Mouse (Mus musculus): Measurements from ENCODE around the gene Phlpp1. TPM values are rescaled to one million over a fixed set of nuclear protein-coding genes. Genes with fewer than 3 reads are reported as not detected.
"Not testable (repeated sequence)": the region's sequence is repeated elsewhere in the genome, so short reads cannot be mapped to it uniquely, and the experiment has no call there.

Gene Phlpp1
- polyA plus RNA-seq, 1 experiment from 2014 or later: 8.0 TPM

- H3K27me3 ChIP-seq: no peaks in the 10 kb centered on the region
- no peaks in the 10 kb centered on the region for H3K4me1 ChIP-seq
- ATAC-seq: no peak
- 92% methylated on average over 2 of the region's 2 CpGs for WGBS
- H3K27ac ChIP-seq: no peak overlapping the region
- peaks cover 8% of the 10 kb centered on the region; the same call in 1 of the 2 replicates for H3K36me3 ChIP-seq (ENCODE audit: poor library complexity, severe bottlenecking)
- H3K9me3 ChIP-seq (replicated peaks): no peaks in the 10 kb centered on the region
- no peak overlapping the region for H3K4me3 ChIP-seq
- no peak overlapping the region for H3K9ac ChIP-seq
- no peak overlapping the region for H3K4me2 ChIP-seq
Measured at GRCm38 (mm10) chr1:106289580-106289979, 118.0 kb downstream of the Phlpp1 start.

- Histone ChIP-seq H3K4me3 (no peak overlapping the region), H3K27ac (no peak overlapping the region), H3K4me2 (no peak overlapping the region), H3K36me3 (ENCODE audit: poor library complexity, severe bottlenecking) (no peaks in the 10 kb centered on the region), H3K27me3 (no peaks in the 10 kb centered on the region), H3K9me3 (replicated peaks) (no peaks in the 10 kb centered on the region), H3K9ac (no peak overlapping the region), H3K4me1 (no peaks in the 10 kb centered on the region)
- WGBS: 96% methylated on average over 3 of the region's 3 CpGs
- no peak for ATAC-seq
Measured at GRCm38 (mm10) chr1:106309394-106310039, 138.0 kb downstream of the Phlpp1 start.

- no peak for ATAC-seq
- Histone ChIP-seq H3K4me1 (no peaks in the 10 kb centered on the region), H3K36me3 (ENCODE audit: poor library complexity, severe bottlenecking) (no peaks in the 10 kb centered on the region), H3K27me3 (no peaks in the 10 kb centered on the region), H3K9ac (no peak overlapping the region), H3K4me2 (no peak overlapping the region), H3K4me3 (no peak overlapping the region), H3K27ac (no peak overlapping the region), H3K9me3 (replicated peaks) (no peaks in the 10 kb centered on the region)
- WGBS: 82% methylated on average over 2 of the region's 2 CpGs
Measured at GRCm38 (mm10) chr1:106310285-106310684, 138.7 kb downstream of the Phlpp1 start.

- not testable (repeated sequence) for H3K9ac ChIP-seq; H3K4me1 ChIP-seq; H3K9me3 ChIP-seq (replicated peaks); H3K27me3 ChIP-seq; H3K27ac ChIP-seq; H3K4me2 ChIP-seq; ATAC-seq; H3K36me3 ChIP-seq (ENCODE audit: poor library complexity, severe bottlenecking); H3K4me3 ChIP-seq
- WGBS: 87% methylated on average over 2 of the region's 2 CpGs
Measured at GRCm38 (mm10) chr1:106311830-106312229, 140.3 kb downstream of the Phlpp1 start.

GRCm38 (mm10) chr1:106314476-106314875 is 142.9 kb downstream of the Phlpp1 start:
- ATAC-seq: no peak
- no peaks in the 10 kb centered on the region for H3K9me3 ChIP-seq (replicated peaks)
- WGBS: 88% methylated on average over 4 of the region's 4 CpGs

GRCm38 (mm10) chr1:106316641-106317304 is 145.2 kb downstream of the Phlpp1 start:
- no peak for ATAC-seq

More at GRCm38 (mm10) chr1:106314476-106314875, 142.9 kb downstream of the Phlpp1 start:
- Histone ChIP-seq H3K27ac (no peak overlapping the region), H3K4me2 (no peak overlapping the region), H3K27me3 (no peaks in the 10 kb centered on the region), H3K36me3 (ENCODE audit: poor library complexity, severe bottlenecking) (peaks cover 9% of the 10 kb centered on the region), H3K4me3 (no peak overlapping the region), H3K4me1 (no peaks in the 10 kb centered on the region), H3K9ac (no peak overlapping the region)

GRCm38 (mm10) chr1:106318341-106318740 is 146.8 kb downstream of the Phlpp1 start:
- no peaks in the 10 kb centered on the region for H3K4me1 ChIP-seq
- H3K9me3 ChIP-seq (replicated peaks): no peaks in the 10 kb centered on the region
- H3K27ac ChIP-seq: no peak overlapping the region
- H3K9ac ChIP-seq: no peak overlapping the region
- H3K4me2 ChIP-seq: no peak overlapping the region
- 84% methylated on average over 5 of the region's 5 CpGs for WGBS
- H3K27me3 ChIP-seq: no peaks in the 10 kb centered on the region
- ATAC-seq: no peak
- H3K36me3 ChIP-seq (ENCODE audit: poor library complexity, severe bottlenecking): peaks cover 13% of the 10 kb centered on the region
- no peak overlapping the region for H3K4me3 ChIP-seq

More at GRCm38 (mm10) chr1:106316641-106317304, 145.2 kb downstream of the Phlpp1 start:
- Histone ChIP-seq H3K27ac (no peak overlapping the region), H3K9me3 (replicated peaks) (no peaks in the 10 kb centered on the region), H3K4me2 (no peak overlapping the region), H3K36me3 (ENCODE audit: poor library complexity, severe bottlenecking) (peaks cover 13% of the 10 kb centered on the region), H3K4me1 (no peaks in the 10 kb centered on the region), H3K27me3 (no peaks in the 10 kb centered on the region), H3K9ac (no peak overlapping the region), H3K4me3 (no peak overlapping the region)
- WGBS: 82% methylated on average over 4 of the region's 4 CpGs

GRCm38 (mm10) chr1:106320583-106320982 is 149.0 kb downstream of the Phlpp1 start:
- Histone ChIP-seq H3K4me3 (no peak overlapping the region), H3K4me1 (no peaks in the 10 kb centered on the region), H3K36me3 (ENCODE audit: poor library complexity, severe bottlenecking) (peaks cover 13% of the 10 kb centered on the region), H3K9me3 (replicated peaks) (no peaks in the 10 kb centered on the region), H3K27me3 (no peaks in the 10 kb centered on the region), H3K27ac (no peak overlapping the region), H3K9ac (no peak overlapping the region), H3K4me2 (no peak overlapping the region)
- WGBS: 84% methylated on average over 1 of the region's 1 CpGs
- no peak for ATAC-seq

- H3K4me1 ChIP-seq: no peaks in the 10 kb centered on the region
- 93% methylated on average over 8 of the region's 8 CpGs for WGBS
Measured at GRCm38 (mm10) chr1:106321432-106322126, 150.0 kb downstream of the Phlpp1 start.

GRCm38 (mm10) chr1:106326691-106327090 is 155.1 kb downstream of the Phlpp1 start:
- H3K4me1 ChIP-seq: no peaks in the 10 kb centered on the region
- no peak overlapping the region for H3K4me2 ChIP-seq
- WGBS: 90% methylated on average over 2 of the region's 2 CpGs
- H3K9me3 ChIP-seq (replicated peaks): no peaks in the 10 kb centered on the region
- H3K27ac ChIP-seq: no peak overlapping the region
- H3K4me3 ChIP-seq: no peak overlapping the region
- H3K36me3 ChIP-seq (ENCODE audit: poor library complexity, severe bottlenecking): no peaks in the 10 kb centered on the region
- ATAC-seq: no peak
- H3K27me3 ChIP-seq: no peaks in the 10 kb centered on the region
- H3K9ac ChIP-seq: no peak overlapping the region

More at GRCm38 (mm10) chr1:106321432-106322126, 150.0 kb downstream of the Phlpp1 start:
- no peak overlapping the region for H3K4me3 ChIP-seq
- no peaks in the 10 kb centered on the region for H3K9me3 ChIP-seq (replicated peaks)
- H3K27ac ChIP-seq: no peak overlapping the region
- H3K4me2 ChIP-seq: no peak overlapping the region
- no peak for ATAC-seq
- H3K27me3 ChIP-seq: no peaks in the 10 kb centered on the region
- peaks cover 13% of the 10 kb centered on the region for H3K36me3 ChIP-seq (ENCODE audit: poor library complexity, severe bottlenecking)
- no peak overlapping the region for H3K9ac ChIP-seq

- Histone ChIP-seq H3K4me1 (no peaks in the 10 kb centered on the region), H3K4me3 (no peak overlapping the region), H3K4me2 (no peak overlapping the region), H3K9ac (no peak overlapping the region), H3K27me3 (no peaks in the 10 kb centered on the region), H3K27ac (no peak overlapping the region), H3K36me3 (ENCODE audit: poor library complexity, severe bottlenecking) (peaks cover 48% of the 10 kb centered on the region), H3K9me3 (replicated peaks) (no peaks in the 10 kb centered on the region)
- ATAC-seq: no peak
- 82% methylated on average over 3 of the region's 3 CpGs for WGBS
Measured at GRCm38 (mm10) chr1:106342100-106342499, 170.5 kb downstream of the Phlpp1 start.

GRCm38 (mm10) chr1:106345265-106345664 is 173.7 kb downstream of the Phlpp1 start:
- Histone ChIP-seq H3K27ac (no peak overlapping the region), H3K27me3 (no peaks in the 10 kb centered on the region), H3K9me3 (replicated peaks) (no peaks in the 10 kb centered on the region), H3K4me1 (no peaks in the 10 kb centered on the region), H3K9ac (no peak overlapping the region), H3K4me3 (no peak overlapping the region), H3K36me3 (ENCODE audit: poor library complexity, severe bottlenecking) (peaks cover 46% of the 10 kb centered on the region), H3K4me2 (no peak overlapping the region)
- ATAC-seq: no peak
- 91% methylated on average over 2 of the region's 2 CpGs for WGBS
